Mouse (Mus musculus) neural tube, embryonic 13.5 days (tissue): ENCODE data around the gene Sptbn4. TPM values are rescaled to one million over a fixed set of nuclear protein-coding genes. Genes with fewer than 3 reads are reported as not detected.
A peak's percentile ranks its signal among the peaks of the same experiment; 100 is the strongest.

Experiments used
- ATAC-seq: fragments of 200-750 bp; cut with Nextera tagmentation; 2 replicates; pipeline ENCODE4 v1.8.0; 2017; ENCODE audit warnings: low read depth, mild to moderate bottlenecking, moderate TSS enrichment, moderate library complexity
- H3K27ac ChIP-seq: fragments of 300-500 bp; sonication (generic); replicated peaks from 2 replicates; pipeline ENCODE4 v1.5.1; 2015; ENCODE audit warnings: moderate library complexity, mild to moderate bottlenecking, inconsistent platforms
- H3K27me3 ChIP-seq: fragments of 300-500 bp; sonication (generic); 2 replicates; pipeline ENCODE4 v1.6.1; 2015; ENCODE audit warnings: mild to moderate bottlenecking, inconsistent platforms
- H3K36me3 ChIP-seq: fragments of 300-500 bp; sonication (generic); 2 replicates; pipeline ENCODE4 v1.6.1; 2015; ENCODE audit warnings: mild to moderate bottlenecking, inconsistent platforms
- H3K4me1 ChIP-seq: fragments of 300-500 bp; sonication (generic); replicated peaks from 2 replicates; pipeline ENCODE4 v1.6.1; 2015; ENCODE audit warnings: inconsistent platforms
- H3K4me2 ChIP-seq: fragments of 300-500 bp; sonication (generic); 2 replicates; pipeline ENCODE4 v1.6.1; 2015; ENCODE audit warnings: inconsistent platforms, mild to moderate bottlenecking, moderate library complexity
- H3K4me3 ChIP-seq: fragments of 300-500 bp; sonication (generic); 2 replicates; pipeline ENCODE4 v1.5.1; 2015; ENCODE audit warnings: mild to moderate bottlenecking, inconsistent platforms
- H3K9ac ChIP-seq: fragments of 300-500 bp; sonication (generic); 2 replicates; pipeline ENCODE4 v1.6.1; 2015; ENCODE audit warnings: moderate library complexity, mild to moderate bottlenecking, inconsistent platforms
- H3K9me3 ChIP-seq: fragments of 300-500 bp; sonication (generic); 2 replicates; pipeline ENCODE4 v1.6.1; 2016; ENCODE audit warnings: inconsistent platforms
- WGBS: fragments of 180-500 bp; shearing (Covaris S2); methylation state at CpG from one replicate; pipeline ENCODE4 v1.1.7; 2015; 5-methylcytosine and 5-hydroxymethylcytosine counted together
- polyA plus RNA-seq: library from polyadenylated mRNA; unstranded; fragments of >200 nt; fragmentation: Nextera tagmentation; extraction: Ambion mirVana; gene quantifications from 2 replicates; pipeline ENCODE4 v1.2.1, GENCODE M21; 2015

The Sptbn4 gene
- polyA plus RNA-seq, 1 experiment from 2014 or later: 2.8 TPM

DNA sequence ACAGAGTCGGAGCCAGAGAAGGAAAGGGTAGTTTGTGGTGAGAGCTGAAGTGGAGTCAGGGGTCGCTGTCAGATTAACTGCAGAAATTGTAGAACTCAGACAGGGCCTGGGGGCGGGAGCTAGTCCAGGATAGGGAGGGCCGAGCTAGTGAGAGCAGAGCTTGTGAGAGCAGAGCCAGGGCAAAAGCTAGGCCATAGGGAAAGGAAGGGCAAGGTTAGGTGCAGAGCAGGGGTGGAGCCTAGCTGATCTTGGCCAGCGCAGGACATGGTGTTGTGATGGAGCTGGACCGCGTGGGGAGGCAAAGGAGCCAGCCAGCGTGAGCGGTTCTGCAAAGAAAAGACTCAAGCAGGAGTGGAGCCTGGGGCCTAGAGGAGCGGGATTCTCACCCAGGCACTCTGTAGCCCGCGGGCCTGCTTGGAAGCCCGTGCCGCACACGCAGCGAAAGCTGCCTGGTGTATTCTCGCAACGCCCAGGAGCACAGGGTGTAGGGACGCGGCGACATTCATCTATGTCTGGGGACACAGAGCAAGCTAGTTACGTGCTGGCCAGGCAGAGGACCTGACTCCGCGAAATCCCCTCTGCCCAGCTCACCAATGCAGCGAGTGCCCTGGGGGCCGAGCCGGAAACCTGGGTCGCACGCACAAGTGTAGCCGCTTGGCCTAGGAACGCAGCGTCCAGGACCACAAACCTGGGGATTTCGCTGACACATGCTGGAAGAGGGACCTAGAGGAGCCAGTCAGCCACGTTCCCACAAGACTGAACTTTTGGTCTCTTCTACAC, 121.2 kb downstream of the Sptbn4 start:
- H3K4me3 ChIP-seq: peak overlapping the region; percentile 24; the same call in 1 of the 2 replicates
- no peak for ATAC-seq
- H3K9me3 ChIP-seq: no peaks in the 10 kb centered on the region
- H3K9ac ChIP-seq: 0 out of 2 replicates have a peak overlapping the region, but pooled peaks have one; percentile 6
- peak overlapping the region; percentile 46 for H3K4me2 ChIP-seq
- no peaks in the 10 kb centered on the region for H3K36me3 ChIP-seq
- H3K27ac ChIP-seq: no peak overlapping the region
- peaks cover 39% of the 10 kb centered on the region for H3K4me1 ChIP-seq
- peaks cover 93% of the 10 kb centered on the region for H3K27me3 ChIP-seq
- 29% methylated on average over 34 of the region's 34 CpGs for WGBS

- no peaks in the 10 kb centered on the region for H3K36me3 ChIP-seq
- WGBS: 1% methylated on average over 24 of the region's 24 CpGs
- peak overlapping the region; percentile 24 for H3K4me3 ChIP-seq
- H3K9ac ChIP-seq: peak overlapping the region; percentile 6; the same call in 1 of the 2 replicates
- no peak overlapping the region for H3K27ac ChIP-seq
- no peaks in the 10 kb centered on the region for H3K9me3 ChIP-seq
- H3K4me1 ChIP-seq: peaks cover 33% of the 10 kb centered on the region
- ATAC-seq: no peak
- H3K4me2 ChIP-seq: peak overlapping the region; percentile 46
- peaks cover 87% of the 10 kb centered on the region for H3K27me3 ChIP-seq
Observed at GRCm38 (mm10) chr7:27325697-27326096, 121.8 kb downstream of the Sptbn4 start.

DNA sequence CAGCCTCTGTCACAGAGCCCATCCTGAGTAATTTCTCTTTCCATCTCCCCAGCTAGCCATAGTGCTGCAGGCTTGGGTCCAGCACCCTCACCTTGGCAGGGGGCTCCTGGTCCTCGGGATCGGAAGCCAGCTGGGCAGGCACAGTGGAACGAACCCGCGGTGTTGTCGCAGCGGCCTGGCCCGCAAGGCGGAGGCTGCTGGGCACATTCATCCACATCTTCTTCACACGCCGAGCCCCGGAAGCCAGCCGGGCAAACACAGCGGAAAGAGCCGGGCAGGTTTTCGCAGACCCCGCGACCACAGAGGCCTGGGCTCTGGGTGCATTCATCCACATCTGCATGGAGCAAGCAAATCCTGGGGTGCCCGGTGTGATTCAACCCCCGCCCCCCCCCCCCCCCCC, 122.6 kb downstream of the Sptbn4 start:
- Histone ChIP-seq H3K4me2 (no peak overlapping the region), H3K27me3 (peaks cover 79% of the 10 kb centered on the region), H3K27ac (no peak overlapping the region), H3K4me3 (no peak overlapping the region), H3K4me1 (peaks cover 28% of the 10 kb centered on the region), H3K9me3 (no peaks in the 10 kb centered on the region), H3K9ac (0 out of 2 replicates have a peak overlapping the region, but pooled peaks have one; percentile 17), H3K36me3 (no peaks in the 10 kb centered on the region)
- ATAC-seq: no peak
- WGBS: 48% methylated on average over 18 of the region's 20 CpGs

GRCm38 (mm10) chr7:27324161-27324560, 123.3 kb downstream of the Sptbn4 start:
- no peak overlapping the region for H3K4me3 ChIP-seq
- no peak overlapping the region for H3K4me2 ChIP-seq
- H3K27ac ChIP-seq: no peak overlapping the region
- H3K27me3 ChIP-seq: peaks cover 72% of the 10 kb centered on the region
- H3K36me3 ChIP-seq: no peaks in the 10 kb centered on the region
- H3K9ac ChIP-seq: no peak overlapping the region
- no peak for ATAC-seq
- 94% methylated on average over 11 of the region's 11 CpGs for WGBS
- peaks cover 20% of the 10 kb centered on the region for H3K4me1 ChIP-seq
- H3K9me3 ChIP-seq: no peaks in the 10 kb centered on the region

DNA sequence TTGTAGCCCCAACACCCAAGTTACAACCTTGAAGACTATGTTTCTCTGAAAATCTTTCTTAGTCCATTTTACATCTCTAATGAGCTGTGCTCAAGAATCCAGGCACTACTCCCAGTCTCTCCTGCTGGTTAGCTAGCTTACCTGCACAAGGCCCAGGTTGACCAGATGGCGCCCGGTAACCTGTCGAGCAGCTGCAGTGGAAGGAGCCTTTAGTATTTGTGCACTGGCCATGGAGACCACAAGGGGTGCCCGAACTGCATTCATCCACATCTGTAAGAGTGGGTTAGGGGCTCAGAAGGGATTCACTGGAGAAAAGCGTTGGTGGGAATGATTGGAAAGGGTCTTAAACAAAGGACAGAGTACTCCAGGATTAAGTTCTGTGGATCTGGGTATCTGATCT, 124.5 kb downstream of the Sptbn4 start:
- WGBS: 92% methylated on average over 5 of the region's 5 CpGs
- H3K27ac ChIP-seq: no peak overlapping the region
- no peak overlapping the region for H3K4me3 ChIP-seq
- no peak overlapping the region for H3K9ac ChIP-seq
- H3K36me3 ChIP-seq: no peaks in the 10 kb centered on the region
- peaks cover 60% of the 10 kb centered on the region for H3K27me3 ChIP-seq
- no peak overlapping the region for H3K4me2 ChIP-seq
- ATAC-seq: no peak
- H3K9me3 ChIP-seq: no peaks in the 10 kb centered on the region
- H3K4me1 ChIP-seq: peaks cover 15% of the 10 kb centered on the region

DNA sequence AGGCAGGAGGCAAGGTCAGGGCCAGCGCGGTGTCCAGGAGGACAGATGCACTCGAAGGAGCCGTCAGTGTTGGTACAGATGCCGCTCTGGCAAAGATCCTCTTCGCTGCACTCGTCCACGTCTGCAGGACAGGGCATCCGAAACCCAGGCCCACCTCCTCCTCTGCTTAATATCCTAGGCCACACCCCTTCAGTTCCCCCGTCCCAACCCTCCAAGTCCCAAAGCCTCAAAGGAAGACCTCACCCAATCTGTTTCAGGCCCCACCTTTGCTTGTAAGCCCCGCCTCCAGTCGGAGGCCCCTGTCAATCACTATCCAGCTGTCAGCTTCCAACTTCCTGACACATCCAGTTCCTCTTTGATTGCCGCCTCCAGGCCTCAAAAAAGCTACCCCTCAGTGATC, 125.2 kb downstream of the Sptbn4 start:
- Histone ChIP-seq H3K4me3 (no peak overlapping the region), H3K9me3 (no peaks in the 10 kb centered on the region), H3K36me3 (no peaks in the 10 kb centered on the region), H3K27ac (no peak overlapping the region), H3K27me3 (peaks cover 53% of the 10 kb centered on the region), H3K9ac (no peak overlapping the region), H3K4me1 (peaks cover 15% of the 10 kb centered on the region), H3K4me2 (no peak overlapping the region)
- WGBS: 20% methylated on average over 13 of the region's 13 CpGs
- ATAC-seq: no peak

- WGBS: 90% methylated on average over 22 of the region's 22 CpGs
- Histone ChIP-seq H3K27ac (no peak overlapping the region), H3K36me3 (no peaks in the 10 kb centered on the region), H3K9ac (no peak overlapping the region), H3K27me3 (peaks cover 24% of the 10 kb centered on the region), H3K4me1 (no peaks in the 10 kb centered on the region), H3K4me3 (no peak overlapping the region), H3K4me2 (no peak overlapping the region), H3K9me3 (peaks cover 3% of the 10 kb centered on the region; the same call in 1 of the 2 replicates)
- no peak for ATAC-seq
Observed at GRCm38 (mm10) chr7:27319411-27319810, 128.1 kb downstream of the Sptbn4 start.

- no peak for ATAC-seq
- no peak overlapping the region for H3K9ac ChIP-seq
- H3K4me2 ChIP-seq: no peak overlapping the region
- H3K36me3 ChIP-seq: 0 out of 2 replicates have a peak, but pooled peaks cover 3% of the 10 kb centered on the region
- H3K9me3 ChIP-seq: peaks cover 12% of the 10 kb centered on the region; the same call in 1 of the 2 replicates
- H3K27me3 ChIP-seq: peaks cover 14% of the 10 kb centered on the region
- 28% methylated on average over 7 of the region's 7 CpGs for WGBS
- no peak overlapping the region for H3K27ac ChIP-seq
- H3K4me1 ChIP-seq: no peaks in the 10 kb centered on the region
- H3K4me3 ChIP-seq: no peak overlapping the region
Observed at GRCm38 (mm10) chr7:27315958-27316357, 131.5 kb downstream of the Sptbn4 start.

DNA sequence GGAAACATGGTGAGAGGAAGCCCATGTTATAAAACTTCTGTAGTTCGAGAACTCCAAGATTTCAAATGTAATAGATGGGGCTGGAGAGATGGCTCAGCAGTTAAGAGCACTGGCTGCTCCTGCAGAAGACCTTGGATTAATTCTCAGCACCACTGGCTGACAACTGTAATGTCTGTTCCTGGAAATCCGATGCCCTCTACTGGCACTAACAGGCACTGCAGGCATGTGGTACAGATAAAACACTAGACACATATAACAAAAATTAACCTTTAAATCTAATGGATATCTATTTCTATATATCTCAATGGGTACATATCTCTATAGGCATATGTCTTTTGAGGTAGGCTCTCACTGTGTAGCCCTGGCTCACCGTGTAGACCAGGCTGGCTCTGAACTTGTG, 133.1 kb downstream of the Sptbn4 start:
- H3K4me2 ChIP-seq: no peak overlapping the region
- H3K27me3 ChIP-seq: peaks cover 28% of the 10 kb centered on the region
- H3K4me1 ChIP-seq: peaks cover 10% of the 10 kb centered on the region
- WGBS: 89% methylated on average over 3 of the region's 3 CpGs
- 0 out of 2 replicates have a peak, but pooled peaks cover 3% of the 10 kb centered on the region for H3K36me3 ChIP-seq
- no peak overlapping the region for H3K9ac ChIP-seq
- ATAC-seq: no peak
- H3K27ac ChIP-seq: no peak overlapping the region
- H3K4me3 ChIP-seq: no peak overlapping the region
- peaks cover 12% of the 10 kb centered on the region; the same call in 1 of the 2 replicates for H3K9me3 ChIP-seq

DNA sequence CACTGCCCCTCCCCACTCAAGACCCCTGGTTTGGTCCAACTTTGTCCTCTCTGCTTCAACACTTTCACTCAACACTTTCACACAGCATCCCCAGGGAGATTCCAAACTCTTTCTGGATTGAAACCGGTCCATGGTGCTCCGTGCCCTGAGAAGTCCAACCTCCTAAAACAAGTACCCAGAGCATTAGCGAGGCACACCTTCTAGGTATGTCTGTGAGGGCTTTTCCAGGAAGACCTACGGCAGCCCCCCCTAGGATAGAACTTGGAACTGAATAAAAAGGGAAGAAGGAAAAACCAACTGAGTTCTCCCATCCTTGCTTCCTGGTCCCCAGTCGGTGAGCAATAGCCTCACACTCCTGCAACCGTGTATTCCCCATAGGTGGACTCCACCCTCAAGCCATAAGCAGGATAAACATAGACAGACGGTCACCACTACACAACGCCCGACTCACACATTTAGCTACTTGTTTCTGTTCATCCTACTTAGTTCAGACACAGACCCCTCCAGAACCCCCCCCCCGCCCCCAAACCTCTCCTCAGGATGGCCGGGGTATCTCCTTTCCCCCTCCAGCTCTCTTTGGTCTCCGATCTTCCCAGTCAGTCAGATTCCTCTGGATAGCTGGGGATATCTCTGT, 135.7 kb downstream of the Sptbn4 start:
- Histone ChIP-seq H3K9ac (no peak overlapping the region), H3K36me3 (0 out of 2 replicates have a peak, but pooled peaks cover 3% of the 10 kb centered on the region), H3K4me2 (no peak overlapping the region), H3K9me3 (peaks cover 12% of the 10 kb centered on the region; the same call in 1 of the 2 replicates), H3K27ac (no peak overlapping the region), H3K4me1 (peaks cover 15% of the 10 kb centered on the region), H3K27me3 (peaks cover 38% of the 10 kb centered on the region), H3K4me3 (no peak overlapping the region)
- WGBS: 90% methylated on average over 12 of the region's 12 CpGs
- ATAC-seq: no peak

DNA sequence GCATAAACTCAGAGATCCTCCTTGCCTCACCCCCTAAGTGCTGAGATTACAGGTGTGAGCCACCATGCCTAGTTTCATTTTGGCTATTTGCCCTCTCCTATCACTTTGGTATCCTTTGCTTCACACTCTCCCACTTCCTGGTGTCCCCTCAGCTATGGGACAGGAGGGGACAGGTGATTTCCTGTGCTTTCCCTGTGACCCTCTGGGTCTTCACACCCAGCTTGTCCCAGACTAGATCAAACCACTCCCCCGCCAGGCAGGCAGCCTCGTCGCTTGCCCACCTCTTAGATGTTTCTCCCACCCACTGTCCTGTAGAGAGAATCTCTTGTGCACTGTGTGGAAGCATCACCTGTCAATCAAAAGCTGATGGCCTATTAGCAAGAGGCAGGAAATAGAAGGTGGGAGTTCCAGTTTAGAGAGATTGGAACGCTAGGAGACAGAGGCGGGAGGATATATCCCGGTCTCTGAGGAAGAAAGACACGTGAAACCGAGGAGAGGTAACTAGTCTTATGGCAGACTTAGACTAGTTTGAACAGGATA, 136.4 kb downstream of the Sptbn4 start:
- Histone ChIP-seq H3K4me3 (no peak overlapping the region), H3K36me3 (0 out of 2 replicates have a peak, but pooled peaks cover 3% of the 10 kb centered on the region), H3K4me2 (no peak overlapping the region), H3K4me1 (peaks cover 15% of the 10 kb centered on the region), H3K9ac (no peak overlapping the region), H3K27ac (no peak overlapping the region), H3K9me3 (peaks cover 12% of the 10 kb centered on the region; the same call in 1 of the 2 replicates), H3K27me3 (peaks cover 38% of the 10 kb centered on the region)
- 44% methylated on average over 8 of the region's 8 CpGs for WGBS
- no peak for ATAC-seq

DNA sequence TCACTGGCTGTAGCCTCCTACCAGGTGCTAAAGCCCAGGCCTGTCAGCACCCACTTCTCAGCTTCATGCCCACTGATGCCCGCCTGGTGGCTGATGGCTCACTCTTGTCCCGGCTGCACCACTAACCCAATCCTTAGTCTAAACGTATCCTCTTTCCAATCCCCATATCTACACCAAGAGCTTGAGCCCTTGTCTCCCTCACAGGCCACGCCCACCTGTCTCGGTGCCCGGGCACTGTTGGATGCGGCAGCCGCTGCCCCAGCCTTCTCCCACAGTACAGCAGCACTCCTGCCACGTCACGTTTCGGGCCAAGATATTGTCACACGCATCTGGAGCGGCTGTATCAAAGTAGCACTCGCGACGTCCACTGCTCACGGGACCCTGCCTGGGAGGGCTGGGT, 137.2 kb downstream of the Sptbn4 start:
- ATAC-seq: 0 out of 2 replicates have a peak, but pooled peaks have one; percentile 20
- Histone ChIP-seq H3K4me1 (peaks cover 15% of the 10 kb centered on the region), H3K9ac (peak overlapping the region; percentile 52), H3K4me3 (peak overlapping the region; percentile 32), H3K9me3 (peaks cover 12% of the 10 kb centered on the region; the same call in 1 of the 2 replicates), H3K4me2 (peak overlapping the region; percentile 56), H3K27me3 (peaks cover 38% of the 10 kb centered on the region), H3K27ac (no peak overlapping the region), H3K36me3 (0 out of 2 replicates have a peak, but pooled peaks cover 3% of the 10 kb centered on the region)
- 5% methylated on average over 17 of the region's 17 CpGs for WGBS
